10 mouse cellular contexts compared by ENCODE assay signal in genomic region chr3:21268429-21269129, GRCm38 (mm10).
DNase-seq lines count a peak whose midpoint lies in the region; ATAC-seq and TF ChIP-seq lines count a peak whose summit lies in the region.
"Had no signal": no experiment of that assay in that cellular context is flagged by ENCODE, and none has a peak within 500 bp of the region (broad histone marks: within the 10 kb centered on the region; RNA-seq: fewer than 3 reads in every experiment).

No protein-coding gene starts in this region.

- no peak overlapping the region for H3K4me2 ChIP-seq in kidney, embryonic 14.5 days (replicated peaks; ENCODE audit: low read depth, low read length)
- no peak overlapping the region for H3K4me2 ChIP-seq in lung, postnatal 0 days (replicated peaks; ENCODE audit: low read depth, low read length)
- no peak overlapping the region for H3K4me2 ChIP-seq in liver, embryonic 11.5 days
- H3K4me2 ChIP-seq: limb, embryonic 12.5 days had no signal

- no peaks in the 10 kb centered on the region for H3K4me1 ChIP-seq in kidney, embryonic 14.5 days (ENCODE audit: control insufficient read depth, insufficient read depth, low read length)
- peaks cover 1% of the 10 kb centered on the region; the same call in 1 of the 2 replicates for H3K4me1 ChIP-seq in heart, adult 2 months (ENCODE audit: control insufficient read depth, insufficient read depth, low read length)
- H3K4me1 ChIP-seq in lung, postnatal 0 days (ENCODE audit: insufficient read depth, low read depth, low read length): no peaks in the 10 kb centered on the region
- H3K4me1 ChIP-seq in liver, embryonic 11.5 days (replicated peaks; ENCODE audit: control insufficient read depth, insufficient read depth, low read length): no peaks in the 10 kb centered on the region
- H3K4me1 ChIP-seq: limb, embryonic 12.5 days had no signal

- H3K79me2 ChIP-seq in heart, adult 2 months (replicated peaks; ENCODE audit: control insufficient read depth, insufficient read depth, low read length): no peaks in the 10 kb centered on the region

- 32% methylated on average over 7 of the region's 7 CpGs for WGBS in kidney, embryonic 14.5 days
- 48% methylated on average over 7 of the region's 7 CpGs for WGBS in heart, adult 2 months
- 55% methylated on average over 7 of the region's 7 CpGs for WGBS in lung, postnatal 0 days
- 50% methylated on average over 7 of the region's 7 CpGs for WGBS in liver, embryonic 11.5 days

- no peaks in the 10 kb centered on the region for H3K36me3 ChIP-seq in kidney, embryonic 14.5 days (ENCODE audit: control insufficient read depth, insufficient read depth, low read length)
- H3K36me3 ChIP-seq in heart, adult 2 months (ENCODE audit: control insufficient read depth, insufficient read depth, low read length): peaks cover 2% of the 10 kb centered on the region; the same call in 1 of the 2 replicates
- H3K36me3 ChIP-seq in lung, postnatal 0 days (ENCODE audit: insufficient read depth, low read length): no peaks in the 10 kb centered on the region
- H3K36me3 ChIP-seq in liver, embryonic 11.5 days (ENCODE audit: control insufficient read depth, insufficient read depth, low read length): no peaks in the 10 kb centered on the region
- H3K36me3 ChIP-seq: limb, embryonic 12.5 days had no signal

- TF ChIP-seq POLR2A in heart, adult 2 months (IDR thresholded peaks at IDR 0.05; ENCODE audit: insufficient read depth, low read depth, low read length): no peak

- no peak for TF ChIP-seq CTCF in heart, adult 2 months (IDR thresholded peaks at IDR 0.05)
- no peak for TF ChIP-seq CTCF in lung, postnatal 0 days (IDR thresholded peaks at IDR 0.05)

- H3K27me3 ChIP-seq in kidney, embryonic 14.5 days (ENCODE audit: control insufficient read depth, insufficient read depth, low read length): no peaks in the 10 kb centered on the region
- H3K27me3 ChIP-seq in heart, adult 2 months (ENCODE audit: control insufficient read depth, insufficient read depth, low read length): no peaks in the 10 kb centered on the region
- H3K27me3 ChIP-seq in lung, postnatal 0 days (replicated peaks; ENCODE audit: insufficient read depth, low read length): no peaks in the 10 kb centered on the region
- H3K27me3 ChIP-seq in liver, embryonic 11.5 days (replicated peaks; ENCODE audit: control insufficient read depth, insufficient read depth, low read length): no peaks in the 10 kb centered on the region
- H3K27me3 ChIP-seq: limb, embryonic 12.5 days had no signal

- H3K4me3 ChIP-seq in kidney, embryonic 14.5 days (ENCODE audit: low read length): no peak overlapping the region
- no peak overlapping the region for H3K4me3 ChIP-seq in heart, adult 2 months
- H3K4me3 ChIP-seq in lung, postnatal 0 days (ENCODE audit: low read depth, low read length): no peak overlapping the region
- H3K4me3 ChIP-seq in liver, embryonic 11.5 days (ENCODE audit: low read depth, low read length): no peak overlapping the region
- H3K4me3 ChIP-seq: limb, embryonic 12.5 days had no signal

- H3K27ac ChIP-seq in kidney, embryonic 14.5 days (ENCODE audit: low read depth, low read length): no peak overlapping the region
- peak overlapping the region; percentile 50 for H3K27ac ChIP-seq in heart, adult 2 months
- 0 out of 2 replicates have a peak overlapping the region, but pooled peaks have one; percentile 11 for H3K27ac ChIP-seq in lung, postnatal 0 days (ENCODE audit: low read length)
- H3K27ac ChIP-seq in liver, embryonic 11.5 days (ENCODE audit: low read depth, low read length): no peak overlapping the region
- H3K27ac ChIP-seq: limb, embryonic 12.5 days had no signal

- no peak for DNase-seq in kidney, postnatal 14 days
- peak; percentile 42 for DNase-seq in NIH3T3 (ENCODE audit: low read depth)
- DNase-seq in heart, adult 2 months: peak; percentile 35 to 60
- DNase-seq in lung, postnatal 0 days (ENCODE audit: low spot score): peak; percentile 86
- no peak for DNase-seq in thymus, postnatal 10 days (ENCODE audit: low spot score in 2 of 2)
- DNase-seq in liver, embryonic 11.5 days (ENCODE audit: low spot score): no peak
- DNase-seq in left cerebral cortex, adult 8-10 months (ENCODE audit: low spot score in 2 of 2): no peak
- DNase-seq: cerebellum, adult 11-12 months had no signal

- no peaks in the 10 kb centered on the region for H3K9me3 ChIP-seq in kidney, embryonic 14.5 days (ENCODE audit: control insufficient read depth, low read length)
- no peaks in the 10 kb centered on the region for H3K9me3 ChIP-seq in lung, postnatal 0 days (ENCODE audit: low read length)
- no peaks in the 10 kb centered on the region for H3K9me3 ChIP-seq in liver, embryonic 11.5 days (ENCODE audit: control insufficient read depth, low read length)
- H3K9me3 ChIP-seq: limb, embryonic 12.5 days had no signal

- intact Hi-C loops in heart, adult 2 months (cut with DNase I): loop anchor here (10.0 kb wide), 1 partner anchor 296 kb away; no protein-coding TSS in a partner anchor

- H3K9ac ChIP-seq in kidney, embryonic 14.5 days (ENCODE audit: low read depth, low read length): no peak overlapping the region
- no peak overlapping the region for H3K9ac ChIP-seq in heart, adult 2 months (ENCODE audit: low read depth, low read length)
- no peak overlapping the region for H3K9ac ChIP-seq in lung, postnatal 0 days (replicated peaks; ENCODE audit: low read depth)
- no peak overlapping the region for H3K9ac ChIP-seq in liver, embryonic 11.5 days (ENCODE audit: low read depth, low read length)
- H3K9ac ChIP-seq: limb, embryonic 12.5 days had no signal

- peak; percentile 75; the same call in 1 of the 2 replicates for ATAC-seq in kidney, embryonic 14.5 days (ENCODE audit: low FRiP score, low TSS enrichment)
- ATAC-seq in lung, postnatal 0 days: peak; percentile 90
- no peak for ATAC-seq in liver, embryonic 11.5 days (replicated peaks; ENCODE audit: low FRiP score)

- no peak for TF ChIP-seq EP300 in heart, adult 2 months (IDR thresholded peaks at IDR 0.05; ENCODE audit: insufficient read depth, low read depth, low read length)
- peak; percentile 95 for TF ChIP-seq EP300 in lung, postnatal 0 days (IDR thresholded peaks at IDR 0.05)

Comparison
In these comparisons a context has a peak if more than half of its experiments do, and no peak if none do; other contexts are left out.
1. H3K27ac ChIP-seq: peak in heart, adult 2 months (single experiment) and lung, postnatal 0 days (single experiment); none in kidney, embryonic 14.5 days (single experiment) and liver, embryonic 11.5 days (single experiment).
2. DNase-seq: peak in NIH3T3 (single experiment), heart, adult 2 months (2 of 2) and lung, postnatal 0 days (single experiment); none in kidney, postnatal 14 days (single experiment), thymus, postnatal 10 days (0 of 2), liver, embryonic 11.5 days (single experiment) and left cerebral cortex, adult 8-10 months (0 of 2).